Mouse (Mus musculus) cerebellum, adult 2 months (tissue): Measurements from ENCODE around the gene Avil.

Experiments used
- CTCF ChIP-seq: fragments of 200-500 bp; IDR thresholded peaks from 2 replicates; pipeline ENCODE4 v1.5.1; 2011; ENCODE audit warnings: low read depth, mild to moderate bottlenecking, control low read depth, low read length, moderate library complexity, borderline replicate concordance; ENCODE audit not compliant: insufficient read depth
- POLR2A ChIP-seq: fragments of 200-500 bp; IDR thresholded peaks from 2 replicates; pipeline ENCODE4 v1.6.1; 2011; ENCODE audit warnings: low read length, control low read depth, borderline replicate concordance; ENCODE audit not compliant: insufficient read depth

- TF ChIP-seq POLR2A = peak; percentile 78
- TF ChIP-seq CTCF = peak; percentile 97
Measured at GRCm38 (mm10) chr10:127030336-127031296, 30.1 kb downstream of the Avil start, which contains the start of gene Tsfm.
